Mouse (Mus musculus) neutrophil, adult 65 days (primary cell): ENCODE data around the gene Gm49398. TPM values are rescaled to one million over a fixed set of nuclear protein-coding genes. Genes with fewer than 3 reads are reported as not detected.

Source experiments
- total RNA-seq: library from RNA; stranded (reverse); gene quantifications from 2 replicates; pipeline ENCODE4 v1.2.4, GENCODE M21; 2023

The Gm49398 gene
- total RNA-seq, result not detected in 2 replicates

DNA sequence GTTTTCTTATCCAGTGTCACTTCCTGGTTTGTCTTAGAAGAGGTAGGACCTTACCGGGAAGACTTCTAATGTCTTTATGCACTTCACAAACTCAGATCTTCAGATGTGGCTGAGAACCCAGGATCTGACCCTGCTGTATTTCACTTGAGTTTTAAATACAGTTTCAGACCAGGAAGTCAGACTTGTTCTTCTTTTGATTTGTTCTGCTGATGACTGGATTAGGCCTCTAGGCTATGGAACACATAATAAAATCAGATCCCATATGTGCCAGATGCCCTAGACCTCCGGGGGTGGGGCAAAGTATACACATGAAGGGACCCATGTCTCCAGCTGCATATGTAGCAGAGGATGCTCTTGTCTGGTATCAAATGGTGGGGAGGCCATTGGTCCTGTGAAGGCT lies at the start of gene Gm49398:
TSS of gene Gm49398 (minus strand) at position 101 of the 400 bp plus-strand sequence.

DNA sequence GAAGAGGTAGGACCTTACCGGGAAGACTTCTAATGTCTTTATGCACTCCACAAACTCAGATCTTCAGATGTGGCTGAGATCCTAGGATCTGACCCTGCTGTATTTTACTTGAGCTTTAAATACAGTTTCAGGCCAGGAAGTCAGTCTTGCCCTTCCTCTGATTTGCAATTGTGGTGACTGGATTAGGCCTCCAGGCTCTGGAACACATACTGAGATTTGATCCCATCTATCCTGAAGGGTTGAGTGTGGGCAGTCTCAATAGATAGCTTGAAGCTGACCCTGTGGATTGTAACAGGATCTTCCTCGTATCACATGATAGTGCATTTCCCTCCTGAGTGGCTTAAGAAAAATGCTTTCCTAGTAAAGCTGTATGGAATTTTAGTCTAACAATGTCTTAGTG lies 33.4 kb downstream of the Gm49398 start, which contains the start of gene Cts8:
TSS of gene Cts8 (minus strand) at position 101 of the 400 bp plus-strand sequence.

DNA sequence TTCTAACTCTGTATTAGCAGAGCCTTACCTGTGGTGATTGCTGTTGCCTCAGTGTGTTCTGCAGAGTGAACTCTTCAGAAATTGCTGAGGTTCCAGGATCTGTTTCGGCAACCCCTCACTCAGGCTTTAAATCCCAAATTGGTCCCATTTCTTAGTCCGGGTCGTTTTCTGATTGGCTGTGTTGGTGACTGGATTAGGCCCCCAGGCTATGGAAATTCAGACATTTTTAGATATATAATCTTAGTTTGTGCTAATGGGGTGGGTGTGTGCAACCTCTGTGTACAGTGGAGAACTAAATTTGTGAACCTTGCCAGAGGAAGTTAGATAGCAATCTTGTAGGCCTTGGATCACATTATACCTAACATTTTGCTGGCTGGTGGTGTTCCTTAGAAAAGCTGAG lies 85.3 kb downstream of the Gm49398 start, which contains the start of gene Cts6:
TSS of gene Cts6 (minus strand) at position 101 of the 400 bp plus-strand sequence.

Other genes starting within 250 kb of the Gm49398 start
- not detected in 2 replicates for gene Ctsq, start 248.2 kb downstream of the Gm49398 start, total RNA-seq
- gene Ctsr, start 124.6 kb downstream of the Gm49398 start, total RNA-seq, result not detected in 2 replicates
- gene Cts6, start 85.4 kb downstream of the Gm49398 start, total RNA-seq, result not detected in 2 replicates
- not detected in 2 replicates for gene Cts8, start 33.5 kb downstream of the Gm49398 start, total RNA-seq
- gene Cts7, start 69.4 kb upstream of the Gm49398 start, total RNA-seq, result not detected in 2 replicates